Mouse (Mus musculus) layer of hippocampus, postnatal 36 days (tissue): Measurements from ENCODE around the gene Gm11111. TPM values are rescaled to one million over a fixed set of nuclear protein-coding genes. Genes with fewer than 3 reads are reported as not detected.
"Not testable (repeated sequence)": the region's sequence is repeated elsewhere in the genome, so short reads cannot be mapped to it uniquely, and the experiment has no call there.

Source experiments
- DNase-seq, 2 experiments: peaks; one replicate each; pipeline ENCODE4 v3.0.0; 2022
- total RNA-seq, 2 experiments: library from RNA; stranded (reverse); gene quantifications; 2 replicates each; pipeline ENCODE4 v1.2.3; 2021

The Gm11111 gene
- total RNA-seq, result not detected

GRCm38 (mm10) chr5:98552395-98552794, at the start of gene Gm11111:
Gene Gm11111 (plus strand): TSS chr5:98552695.
- DNase-seq, result no peak

DNA sequence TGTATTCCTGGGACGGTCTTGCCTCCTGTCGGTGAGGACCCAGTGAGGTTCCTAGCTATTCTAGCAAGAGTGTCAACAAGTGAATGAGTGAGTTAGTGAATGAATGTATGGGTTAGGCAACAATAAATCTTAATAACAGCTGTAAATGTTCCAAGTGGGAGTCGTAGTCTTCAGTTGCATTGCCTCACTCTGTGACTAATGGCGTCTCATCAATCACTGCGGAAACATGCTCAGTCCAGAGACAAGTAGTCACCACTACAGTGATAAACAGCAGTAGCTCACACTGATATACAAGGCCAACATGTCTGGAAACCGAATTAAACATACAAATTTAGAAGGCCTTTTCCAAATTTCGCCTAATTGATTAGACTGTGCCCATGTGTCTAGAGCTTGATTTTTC, 36.3 kb upstream of the Gm11111 start:
- no peak for DNase-seq

DNA sequence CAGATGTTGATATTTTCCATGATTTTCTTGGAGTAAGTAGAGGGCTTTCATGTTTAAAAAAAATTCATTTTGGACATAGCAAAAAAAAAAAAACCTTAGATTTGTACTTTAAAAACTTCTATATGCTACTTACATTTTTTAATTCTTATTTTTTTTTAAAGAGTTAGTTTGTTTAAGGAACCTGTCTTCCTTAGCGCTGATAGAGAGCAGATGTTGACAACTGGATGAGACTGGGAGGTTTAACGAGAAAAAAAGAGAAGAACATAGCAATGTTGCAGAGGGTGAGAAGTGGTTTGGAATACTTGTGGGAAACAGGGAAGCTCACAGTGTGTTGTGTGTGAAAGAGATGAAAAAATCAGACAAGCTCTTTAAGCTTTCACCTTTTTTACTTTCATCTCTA, 32.4 kb upstream of the Gm11111 start:
- DNase-seq, result no peak

- DNase-seq, result no peak
These were observed 30.1 kb upstream of the Gm11111 start for GRCm38 (mm10) chr5:98522270-98522977.

DNA sequence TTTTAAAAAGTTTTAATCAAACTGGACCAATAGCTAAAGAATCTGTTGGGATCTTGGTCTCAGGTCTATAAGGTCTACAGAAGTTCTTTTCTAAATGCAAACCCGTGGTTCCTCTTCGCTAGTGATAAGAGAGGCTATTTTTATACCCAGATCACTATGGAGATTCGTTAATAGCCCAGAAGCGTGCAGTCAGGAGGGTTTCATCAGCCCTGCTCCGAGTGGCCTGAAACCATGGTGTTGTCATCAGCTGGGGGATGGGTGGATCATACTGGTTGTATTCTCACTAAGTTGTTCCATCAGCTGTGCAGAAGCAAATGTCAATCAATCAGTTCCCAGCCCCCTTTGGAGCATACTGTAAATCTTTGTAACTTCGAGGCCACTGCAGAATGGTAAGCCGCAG, 29.4 kb upstream of the Gm11111 start:
- no peak for DNase-seq

GRCm38 (mm10) chr5:98523783-98524182, 28.7 kb upstream of the Gm11111 start:
- DNase-seq, result no peak

GRCm38 (mm10) chr5:98541333-98541732, 11.2 kb upstream of the Gm11111 start:
- no peak for DNase-seq

DNA sequence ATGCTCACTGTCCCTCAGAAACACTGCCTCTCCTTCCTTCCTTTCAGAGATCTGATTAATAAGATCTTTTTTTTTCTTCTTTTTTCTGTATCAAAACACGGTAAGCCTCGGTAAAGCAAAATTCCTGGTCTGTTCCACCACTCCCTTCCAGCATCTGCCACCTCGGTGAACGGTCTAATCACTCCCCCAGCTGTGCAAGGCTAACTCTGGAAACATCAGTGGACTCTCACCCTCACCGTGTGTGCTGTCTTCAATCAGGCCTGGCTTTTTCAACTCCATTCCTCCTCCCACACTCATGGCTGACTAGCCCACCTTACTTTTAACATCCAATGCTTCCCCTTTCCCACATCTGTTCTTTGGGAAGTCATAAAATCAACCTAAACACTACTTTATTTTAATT, 2.2 kb upstream of the Gm11111 start:
- no peak for DNase-seq

- no peak for DNase-seq
These were observed 1.6 kb upstream of the Gm11111 start for GRCm38 (mm10) chr5:98550873-98551272.

GRCm38 (mm10) chr5:98552811-98553601, 511 bp downstream of the Gm11111 start:
- DNase-seq, result no peak

DNA sequence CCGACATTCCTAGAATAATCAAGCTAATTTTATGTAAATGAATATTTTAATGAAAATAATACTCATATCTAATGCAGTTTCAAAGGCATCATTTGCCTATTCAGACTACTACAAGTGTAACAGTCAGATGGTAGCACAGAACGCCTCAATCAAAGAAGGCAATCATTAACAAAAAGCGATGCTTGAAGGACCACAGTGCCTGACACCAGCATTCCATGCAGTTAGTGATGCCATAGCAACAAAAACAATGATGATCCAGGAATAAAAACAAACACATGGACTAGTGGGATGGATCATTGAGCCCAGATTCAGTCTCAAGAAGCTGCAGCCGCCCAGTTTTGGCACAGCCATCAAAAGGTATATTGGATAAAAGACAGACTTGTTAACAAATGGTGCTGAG, 8.8 kb downstream of the Gm11111 start:
- DNase-seq, result no peak

- no peak for DNase-seq
These were observed 10.3 kb downstream of the Gm11111 start for GRCm38 (mm10) chr5:98562806-98563205.

DNA sequence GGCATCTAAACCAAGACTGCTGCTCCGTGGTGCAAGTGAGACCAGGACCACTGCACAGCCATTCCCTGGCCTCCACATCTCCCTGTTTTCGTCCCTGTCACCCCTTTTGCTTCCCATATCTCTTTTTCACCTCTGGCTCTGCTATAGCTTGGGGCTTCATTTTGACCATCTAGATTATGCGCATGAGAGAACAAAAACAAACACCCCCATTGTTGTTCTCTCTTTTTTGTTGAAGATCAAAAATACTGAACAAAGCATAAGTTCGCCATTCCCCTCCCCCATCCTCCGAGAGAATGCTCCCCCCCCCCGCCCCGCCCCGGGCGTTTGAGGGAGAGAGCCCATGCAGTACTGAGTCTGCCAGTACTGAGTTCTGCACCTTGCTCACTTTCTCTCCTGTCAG, 11.3 kb downstream of the Gm11111 start:
- DNase-seq, result no peak

GRCm38 (mm10) chr5:98566461-98567193, 14.1 kb downstream of the Gm11111 start:
- no peak for DNase-seq

DNA sequence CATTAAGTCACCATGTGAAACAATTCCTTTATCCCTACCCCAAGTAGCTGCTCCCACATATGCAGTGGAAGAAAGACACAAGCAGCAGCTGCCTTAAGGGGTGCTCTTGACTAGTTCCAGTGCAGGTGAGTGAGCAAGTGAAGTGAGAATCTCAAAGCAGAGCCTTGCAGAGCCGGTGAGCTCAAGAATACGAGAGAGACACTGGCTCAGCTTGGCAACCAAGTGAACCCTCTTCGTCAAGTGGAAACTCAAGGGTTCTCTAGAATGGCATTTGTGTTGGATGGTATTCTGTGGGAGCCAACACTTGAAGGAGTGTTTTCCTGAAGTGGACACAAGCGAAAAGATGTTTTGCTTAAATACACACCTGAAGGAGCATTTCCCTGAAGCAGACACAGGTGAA, 16.0 kb downstream of the Gm11111 start:
- DNase-seq, result no peak

DNA sequence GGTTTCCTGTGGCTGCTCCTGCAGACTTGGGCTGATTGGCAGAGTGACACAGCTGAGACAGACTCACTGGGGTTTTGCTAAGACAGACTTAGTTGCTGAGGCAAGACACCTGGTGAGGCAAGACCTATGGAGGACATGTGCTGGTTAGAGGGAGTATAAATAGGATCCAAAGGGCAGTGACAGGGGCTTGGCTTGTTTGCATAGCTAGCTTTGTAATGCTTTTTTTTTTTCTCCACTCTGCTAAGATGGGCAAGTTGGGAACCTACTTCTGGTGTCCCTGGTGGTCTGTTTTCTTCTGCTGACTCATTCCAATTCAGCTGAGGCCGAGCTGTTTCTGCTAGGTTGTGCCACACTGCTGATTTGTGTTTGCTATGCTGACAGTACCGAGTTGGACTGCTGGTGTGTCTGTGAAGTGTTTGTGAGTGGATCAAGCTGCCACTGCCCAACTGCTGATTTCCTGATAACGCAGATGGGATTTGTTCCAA, 16.6 kb downstream of the Gm11111 start:
- DNase-seq, result no peak

- no peak for DNase-seq
These were observed 19.9 kb downstream of the Gm11111 start for GRCm38 (mm10) chr5:98572392-98572791.

DNA sequence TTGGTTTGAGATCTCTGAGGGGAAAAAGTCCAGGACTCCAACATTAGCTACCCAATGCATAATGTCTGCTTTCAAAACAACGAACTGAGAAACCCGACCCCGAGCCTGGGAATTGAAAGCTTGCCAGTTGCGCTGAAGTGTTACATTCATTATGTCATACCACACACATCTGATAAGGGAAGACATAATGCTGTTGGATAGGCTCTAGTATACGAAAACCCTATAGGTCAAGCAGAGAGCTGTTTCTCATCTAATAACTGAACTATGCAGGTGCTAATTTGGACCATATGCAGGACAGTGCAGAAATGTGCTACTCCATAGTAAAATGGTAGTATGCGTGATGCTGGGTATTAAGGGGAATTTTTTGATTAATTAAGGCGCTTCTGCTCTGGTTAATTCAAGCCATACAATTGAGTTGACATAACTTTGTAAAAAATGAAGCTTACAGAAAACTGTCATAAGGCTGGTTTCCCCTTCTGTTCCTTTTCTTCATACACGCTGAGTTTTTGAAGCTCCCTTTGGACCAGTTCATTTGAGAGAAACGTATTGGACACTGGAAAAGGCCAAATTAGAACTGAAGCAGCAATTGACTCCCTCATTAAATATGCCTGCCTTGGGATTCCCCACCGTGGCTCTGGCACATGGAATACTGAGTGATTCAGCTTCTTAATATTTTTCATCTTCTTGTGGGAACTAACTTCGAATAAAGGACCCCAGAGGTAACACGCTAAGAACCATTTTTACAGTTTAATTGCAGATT, 22.4 kb downstream of the Gm11111 start:
- no peak for DNase-seq

DNA sequence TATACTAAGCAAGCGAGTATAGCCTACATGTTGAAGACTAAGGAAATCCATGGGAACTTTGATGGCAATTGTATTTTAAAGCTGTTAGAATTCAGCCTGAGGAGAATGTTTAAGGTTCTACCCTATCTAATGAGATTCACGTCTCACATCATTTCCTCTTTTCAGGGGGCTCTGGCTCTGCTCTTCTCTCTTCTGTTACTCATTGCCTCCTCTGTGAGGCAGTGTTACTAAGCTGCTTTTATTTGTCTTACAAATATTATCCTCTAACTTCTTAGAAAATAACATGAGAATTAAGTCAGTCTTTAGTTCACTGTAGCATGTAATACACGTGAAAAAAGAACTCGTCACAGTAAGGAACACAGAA, 23.0 kb downstream of the Gm11111 start:
- DNase-seq, result no peak

- DNase-seq, result not testable (repeated sequence)
These were observed 24.0 kb downstream of the Gm11111 start for GRCm38 (mm10) chr5:98576538-98576937.

- DNase-seq, result no peak
These were observed 25.9 kb downstream of the Gm11111 start for GRCm38 (mm10) chr5:98578398-98578797.

DNA sequence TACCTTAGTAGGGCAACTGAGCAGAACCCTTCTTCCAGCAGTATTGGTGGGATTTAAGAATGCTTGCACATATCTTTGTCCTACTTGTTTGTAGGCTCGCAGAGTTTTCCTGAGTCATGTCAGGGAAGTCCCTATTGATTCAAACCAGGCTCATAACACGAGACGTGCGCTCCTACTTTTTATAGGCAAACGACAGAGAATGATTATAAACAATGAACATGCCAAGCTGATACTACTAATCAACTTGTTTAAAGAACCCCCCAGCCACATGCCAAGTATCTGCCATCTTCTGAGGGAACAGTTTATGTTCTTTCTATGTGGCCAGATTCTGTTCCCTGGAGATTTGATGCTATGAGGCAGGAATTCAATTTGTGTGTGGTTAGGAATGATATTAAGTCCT, 28.3 kb downstream of the Gm11111 start:
- DNase-seq, result no peak

- no peak for DNase-seq
These were observed 29.6 kb downstream of the Gm11111 start for GRCm38 (mm10) chr5:98582051-98582450.
